Mouse (Mus musculus): Measurements from ENCODE around the gene Aldh1a2. TPM values are rescaled to one million over a fixed set of nuclear protein-coding genes. Genes with fewer than 3 reads are reported as not detected.

Aldh1a2 gene
- polyA plus RNA-seq, 1 experiment from 2014 or later = 21.0 TPM

DNA sequence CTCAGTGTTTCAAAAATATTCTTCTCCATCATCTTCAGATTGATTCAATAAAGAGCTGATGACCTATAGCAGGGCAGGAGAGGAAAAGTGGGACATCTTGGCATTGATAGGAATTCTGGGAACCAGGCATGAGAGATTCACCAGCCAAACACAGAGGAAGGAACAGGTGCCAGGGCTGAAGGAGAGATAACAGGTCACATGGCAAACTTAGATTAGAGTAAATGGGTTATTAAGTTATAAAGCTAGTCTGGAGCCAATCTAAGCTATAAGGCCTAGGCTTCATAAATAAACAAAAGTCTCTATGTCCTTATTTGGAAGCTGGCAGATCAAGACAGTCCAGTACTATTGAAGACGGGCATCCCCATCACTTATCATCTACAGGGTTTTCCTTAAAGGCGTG is 29.8 kb upstream of the Aldh1a2 start:
- no peak overlapping the region for H3K9ac ChIP-seq
- ATAC-seq (replicated peaks) = no peak
- H3K4me3 ChIP-seq = no peak overlapping the region
- no peaks in the 10 kb centered on the region for H3K27me3 ChIP-seq (replicated peaks)
- no peak overlapping the region for H3K27ac ChIP-seq
- H3K9me3 ChIP-seq = no peaks in the 10 kb centered on the region
- 87% methylated on average over 2 of the region's 2 CpGs for WGBS
- H3K4me2 ChIP-seq = no peak overlapping the region
- no peaks in the 10 kb centered on the region for H3K36me3 ChIP-seq (replicated peaks)
- H3K4me1 ChIP-seq = peaks cover 5% of the 10 kb centered on the region; the same call in 1 of the 2 replicates

DNA sequence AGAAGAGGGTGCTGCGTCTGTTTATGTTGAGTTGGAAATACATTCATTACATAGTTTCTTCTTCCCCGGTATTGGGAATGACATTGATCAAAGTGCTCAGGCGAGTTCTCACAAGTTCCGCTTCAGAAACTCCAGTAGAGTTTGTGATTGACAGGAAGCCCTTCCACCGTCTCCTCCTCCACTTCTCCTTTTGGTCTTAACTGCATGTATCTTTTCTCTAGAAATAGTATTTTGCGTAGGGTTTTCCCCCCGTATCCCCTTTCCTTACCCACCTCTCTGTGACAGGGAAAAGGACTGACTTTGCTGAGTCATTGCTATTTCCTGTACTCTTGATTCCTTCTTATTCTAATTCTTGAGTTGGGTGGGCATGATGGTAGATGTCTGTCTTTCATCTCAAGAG is 28.2 kb upstream of the Aldh1a2 start:
- H3K36me3 ChIP-seq (replicated peaks) = no peaks in the 10 kb centered on the region
- no peaks in the 10 kb centered on the region for H3K9me3 ChIP-seq
- H3K4me2 ChIP-seq = no peak overlapping the region
- no peaks in the 10 kb centered on the region for H3K27me3 ChIP-seq (replicated peaks)
- H3K27ac ChIP-seq = no peak overlapping the region
- peaks cover 5% of the 10 kb centered on the region; the same call in 1 of the 2 replicates for H3K4me1 ChIP-seq
- 90% methylated on average over 7 of the region's 7 CpGs for WGBS
- no peak overlapping the region for H3K4me3 ChIP-seq
- ATAC-seq (replicated peaks) = no peak
- no peak overlapping the region for H3K9ac ChIP-seq

DNA sequence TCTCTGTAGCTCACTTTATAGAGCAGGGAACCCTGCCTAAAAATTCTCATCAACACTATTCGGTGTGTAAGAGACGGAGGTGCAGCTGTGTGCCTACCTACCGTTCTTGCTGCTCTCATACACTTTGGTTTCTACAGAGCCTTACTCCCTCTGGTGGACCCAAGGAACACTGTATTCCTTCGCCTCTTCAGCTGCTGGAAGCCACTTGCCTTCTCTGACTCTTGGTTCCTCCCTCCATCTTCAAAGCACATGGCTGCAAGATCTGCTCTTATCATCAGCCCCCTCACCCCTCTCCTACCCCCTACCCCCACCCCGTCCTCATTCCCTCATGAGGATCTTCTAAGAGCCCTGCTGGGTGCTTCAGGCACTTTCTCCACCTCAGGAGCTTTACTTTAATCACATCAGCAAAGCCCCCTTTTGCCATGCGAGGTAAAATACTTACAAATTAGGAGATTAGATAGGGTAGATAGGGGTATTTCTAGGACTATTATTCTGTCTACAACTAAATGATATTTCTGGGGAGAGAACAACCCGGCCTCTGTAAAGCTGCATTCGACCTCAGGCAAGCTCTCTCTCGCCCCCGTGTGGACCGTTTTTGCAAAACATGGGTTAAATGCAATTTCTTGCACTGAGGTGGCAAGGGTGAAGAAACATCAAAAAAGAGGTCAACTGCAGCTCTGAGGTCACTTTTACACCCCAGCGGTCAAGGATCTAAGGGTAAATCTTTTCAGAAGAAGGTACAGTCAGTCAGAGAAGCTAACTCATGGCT is 26.8 kb upstream of the Aldh1a2 start:
- H3K27ac ChIP-seq = no peak overlapping the region
- peak; percentile 77 for ATAC-seq (replicated peaks)
- peak overlapping the region; percentile 43 for H3K4me2 ChIP-seq
- H3K36me3 ChIP-seq (replicated peaks) = no peaks in the 10 kb centered on the region
- H3K9ac ChIP-seq = no peak overlapping the region
- peak overlapping the region; percentile 17; the same call in 1 of the 2 replicates for H3K4me3 ChIP-seq
- H3K9me3 ChIP-seq = no peaks in the 10 kb centered on the region
- H3K4me1 ChIP-seq = peaks cover 5% of the 10 kb centered on the region; the same call in 1 of the 2 replicates
- 10% methylated on average over 12 of the region's 12 CpGs for WGBS
- no peaks in the 10 kb centered on the region for H3K27me3 ChIP-seq (replicated peaks)

DNA sequence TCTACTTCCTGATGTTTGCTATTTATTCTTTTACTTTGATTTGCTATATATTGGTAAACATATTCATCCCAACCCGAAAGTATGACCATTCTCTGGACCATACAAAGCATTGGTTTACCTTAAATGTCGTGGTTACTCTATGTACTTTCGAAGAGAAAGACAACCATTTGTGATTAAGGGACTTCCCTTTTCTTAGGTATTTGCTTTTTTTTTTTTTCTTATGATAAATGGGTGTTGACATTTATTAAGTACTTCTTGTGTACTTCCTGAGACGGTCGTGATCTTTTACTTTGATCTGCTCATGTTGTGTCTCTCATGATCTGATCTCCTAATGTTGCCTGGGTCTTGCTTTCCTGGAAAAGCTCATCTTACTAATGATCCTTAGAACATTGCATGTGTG is 16.8 kb upstream of the Aldh1a2 start:
- H3K4me2 ChIP-seq = no peak overlapping the region
- H3K9me3 ChIP-seq = no peaks in the 10 kb centered on the region
- no peak overlapping the region for H3K27ac ChIP-seq
- ATAC-seq (replicated peaks) = no peak
- H3K36me3 ChIP-seq (replicated peaks) = no peaks in the 10 kb centered on the region
- no peak overlapping the region for H3K9ac ChIP-seq
- H3K27me3 ChIP-seq (replicated peaks) = no peaks in the 10 kb centered on the region
- no peak overlapping the region for H3K4me3 ChIP-seq
- no peaks in the 10 kb centered on the region for H3K4me1 ChIP-seq
- WGBS = 89% methylated on average over 5 of the region's 5 CpGs

DNA sequence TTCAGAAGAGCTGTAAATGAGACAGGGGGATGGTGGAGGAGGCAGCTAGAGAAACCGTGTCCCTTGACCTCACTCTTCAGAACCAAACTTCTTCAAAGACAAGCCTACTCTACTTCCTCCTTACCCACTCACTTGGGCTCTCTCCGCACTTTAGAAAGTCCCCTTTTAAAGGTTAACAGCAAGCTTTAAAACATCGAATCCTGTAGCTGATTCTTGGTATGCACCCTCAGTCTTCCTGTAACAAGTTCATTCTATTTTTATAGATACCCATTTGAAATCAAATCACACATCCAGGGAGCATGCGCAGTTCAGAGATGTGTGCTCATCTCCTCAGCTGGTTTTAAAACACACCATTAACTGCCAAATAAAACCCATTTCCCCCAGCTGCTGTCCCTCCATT is 13.3 kb upstream of the Aldh1a2 start:
- Histone ChIP-seq H3K4me1 (no peaks in the 10 kb centered on the region), H3K36me3 (replicated peaks) (no peaks in the 10 kb centered on the region), H3K27ac (no peak overlapping the region), H3K9me3 (no peaks in the 10 kb centered on the region), H3K27me3 (replicated peaks) (no peaks in the 10 kb centered on the region), H3K4me3 (no peak overlapping the region), H3K4me2 (no peak overlapping the region), H3K9ac (no peak overlapping the region)
- 80% methylated on average over 4 of the region's 4 CpGs for WGBS
- no peak for ATAC-seq (replicated peaks)

- Histone ChIP-seq H3K9ac (no peak overlapping the region), H3K27ac (no peak overlapping the region), H3K4me3 (no peak overlapping the region), H3K36me3 (replicated peaks) (no peaks in the 10 kb centered on the region), H3K4me2 (no peak overlapping the region), H3K4me1 (no peaks in the 10 kb centered on the region), H3K27me3 (replicated peaks) (peaks cover 14% of the 10 kb centered on the region), H3K9me3 (no peaks in the 10 kb centered on the region)
- 67% methylated on average over 3 of the region's 3 CpGs for WGBS
- ATAC-seq (replicated peaks) = no peak
Measured at GRCm38 (mm10) chr9:71209299-71209698, 6.3 kb upstream of the Aldh1a2 start.

DNA sequence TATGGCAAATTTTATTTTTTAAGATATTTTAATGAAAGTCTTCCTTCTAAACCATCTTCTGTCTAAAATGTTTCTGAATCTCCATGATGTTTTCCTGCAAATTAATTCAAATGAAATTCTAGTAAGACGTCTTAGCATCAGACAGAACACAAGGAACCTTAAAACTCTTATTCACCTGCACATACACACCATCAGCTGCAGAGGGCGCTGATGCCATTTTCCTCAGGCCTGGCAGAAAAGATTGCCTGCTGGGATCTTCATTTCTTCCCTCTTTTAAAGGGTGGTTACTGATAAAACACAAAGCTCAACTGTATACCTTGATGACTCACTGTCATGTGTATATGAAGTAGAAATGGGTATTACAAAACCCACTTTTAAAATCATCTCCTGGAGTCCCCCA is 4.7 kb upstream of the Aldh1a2 start:
- WGBS = 6% methylated on average over 2 of the region's 2 CpGs

DNA sequence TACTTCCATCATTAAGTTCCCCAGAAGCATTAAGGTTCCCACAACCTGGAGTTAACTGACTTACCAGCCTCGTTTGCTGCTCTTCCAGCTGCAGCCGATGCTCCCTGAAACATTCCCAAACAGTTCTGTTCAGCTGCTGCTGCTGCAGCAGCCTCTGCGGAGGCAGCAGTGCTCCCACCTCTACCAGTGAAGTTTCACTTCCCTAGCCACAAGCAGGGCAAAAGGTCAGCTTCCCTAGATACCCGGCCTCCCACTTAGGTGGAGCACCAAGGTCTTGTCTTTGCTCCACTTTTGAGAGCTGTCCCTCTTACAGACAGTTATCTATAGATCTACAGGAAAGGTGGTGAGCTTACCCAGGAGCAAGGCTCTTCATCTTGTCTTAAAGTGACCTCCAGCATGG is 2.0 kb upstream of the Aldh1a2 start:
- no peak overlapping the region for H3K4me2 ChIP-seq
- H3K27me3 ChIP-seq (replicated peaks) = peaks cover 46% of the 10 kb centered on the region
- H3K4me1 ChIP-seq = peaks cover 15% of the 10 kb centered on the region
- no peak overlapping the region for H3K4me3 ChIP-seq
- no peak overlapping the region for H3K9ac ChIP-seq
- ATAC-seq (replicated peaks) = no peak
- no peaks in the 10 kb centered on the region for H3K9me3 ChIP-seq
- H3K36me3 ChIP-seq (replicated peaks) = no peaks in the 10 kb centered on the region
- H3K27ac ChIP-seq = no peak overlapping the region
- WGBS = 48% methylated on average over 4 of the region's 4 CpGs

More for the DNA sequence above, 4.7 kb upstream of the Aldh1a2 start:
- H3K36me3 ChIP-seq (replicated peaks) = no peaks in the 10 kb centered on the region
- ATAC-seq (replicated peaks) = no peak
- H3K4me2 ChIP-seq = no peak overlapping the region
- no peak overlapping the region for H3K27ac ChIP-seq
- H3K4me3 ChIP-seq = no peak overlapping the region
- peaks cover 28% of the 10 kb centered on the region for H3K27me3 ChIP-seq (replicated peaks)
- no peaks in the 10 kb centered on the region for H3K9me3 ChIP-seq
- H3K9ac ChIP-seq = no peak overlapping the region
- peaks cover 8% of the 10 kb centered on the region for H3K4me1 ChIP-seq

DNA sequence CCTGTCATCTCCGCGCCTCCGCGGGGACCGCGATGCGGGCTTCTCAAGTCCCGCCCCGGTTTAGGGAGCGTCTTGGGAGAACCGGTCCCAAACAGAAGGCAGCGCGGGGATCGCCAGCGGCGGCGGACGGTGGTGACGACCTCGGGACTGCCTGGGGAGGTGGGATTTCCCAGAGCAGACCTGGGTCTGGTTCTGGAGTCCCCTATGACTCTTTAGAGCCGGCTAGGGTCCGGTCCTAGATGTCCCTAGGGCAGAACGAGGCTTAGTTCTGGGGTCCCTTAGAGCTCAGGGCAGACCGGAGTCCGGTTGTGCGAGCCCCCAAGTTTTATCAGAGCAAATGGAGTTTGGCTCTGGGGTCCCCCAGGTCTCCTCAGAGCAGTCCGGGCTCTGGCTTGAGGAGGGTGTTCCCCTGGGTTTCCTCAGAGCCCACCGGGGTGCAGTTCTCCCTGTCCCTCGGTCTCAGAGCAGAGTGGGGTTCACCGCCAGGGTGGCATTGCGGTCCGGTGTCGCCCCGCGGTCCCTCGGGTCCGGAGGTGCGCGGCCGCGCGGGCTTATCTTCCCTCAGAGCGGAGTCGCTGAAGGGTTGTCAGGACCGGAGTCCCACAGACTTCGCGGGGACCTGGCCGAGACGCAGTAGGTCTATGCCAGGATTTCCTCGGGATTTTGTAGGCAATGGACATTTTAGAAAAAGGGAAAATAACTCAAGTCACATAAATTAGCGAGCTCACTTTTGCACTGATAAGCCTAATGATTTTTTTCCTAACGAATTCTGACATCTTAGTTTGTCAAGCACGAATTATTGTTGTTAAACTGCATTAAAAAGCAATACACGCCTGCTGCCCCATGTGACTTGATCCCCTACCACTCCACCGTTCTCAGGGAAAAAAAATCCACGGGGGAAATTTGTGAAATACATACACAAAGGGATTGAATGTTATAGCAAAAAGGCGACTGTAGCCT is 727 bp downstream of the Aldh1a2 start:
- Histone ChIP-seq H3K4me3 (peak overlapping the region; percentile 40), H3K9me3 (no peaks in the 10 kb centered on the region), H3K4me1 (peaks cover 15% of the 10 kb centered on the region), H3K27me3 (replicated peaks) (peaks cover 60% of the 10 kb centered on the region), H3K4me2 (peak overlapping the region; percentile 54), H3K27ac (no peak overlapping the region), H3K36me3 (replicated peaks) (no peaks in the 10 kb centered on the region), H3K9ac (no peak overlapping the region)
- under 1% methylated on average over 57 of the region's 57 CpGs for WGBS
- ATAC-seq (replicated peaks) = peak; percentile 66; the same call in 1 of the 2 replicates

- Histone ChIP-seq H3K27me3 (replicated peaks) (peaks cover 60% of the 10 kb centered on the region), H3K4me2 (no peak overlapping the region), H3K9me3 (no peaks in the 10 kb centered on the region), H3K4me1 (peaks cover 15% of the 10 kb centered on the region), H3K36me3 (replicated peaks) (no peaks in the 10 kb centered on the region), H3K27ac (no peak overlapping the region), H3K9ac (no peak overlapping the region), H3K4me3 (no peak overlapping the region)
- ATAC-seq (replicated peaks) = no peak
- WGBS = 1% methylated on average over 20 of the region's 20 CpGs
Measured at GRCm38 (mm10) chr9:71216996-71217792, 1.6 kb downstream of the Aldh1a2 start.

- Histone ChIP-seq H3K36me3 (replicated peaks) (no peaks in the 10 kb centered on the region), H3K27me3 (replicated peaks) (peaks cover 62% of the 10 kb centered on the region), H3K27ac (no peak overlapping the region), H3K4me1 (peaks cover 15% of the 10 kb centered on the region), H3K9me3 (no peaks in the 10 kb centered on the region), H3K4me3 (no peak overlapping the region), H3K4me2 (no peak overlapping the region), H3K9ac (no peak overlapping the region)
- WGBS = 21% methylated on average over 5 of the region's 5 CpGs
- no peak for ATAC-seq (replicated peaks)
Measured at GRCm38 (mm10) chr9:71217793-71218095, 2.2 kb downstream of the Aldh1a2 start.

- Histone ChIP-seq H3K36me3 (replicated peaks) (no peaks in the 10 kb centered on the region), H3K4me2 (no peak overlapping the region), H3K9ac (no peak overlapping the region), H3K9me3 (no peaks in the 10 kb centered on the region), H3K4me3 (no peak overlapping the region), H3K27me3 (replicated peaks) (peaks cover 49% of the 10 kb centered on the region), H3K27ac (no peak overlapping the region), H3K4me1 (peaks cover 15% of the 10 kb centered on the region)
- ATAC-seq (replicated peaks) = no peak
- WGBS = 62% methylated on average over 4 of the region's 4 CpGs
Measured at GRCm38 (mm10) chr9:71219161-71219560, 3.6 kb downstream of the Aldh1a2 start.

Measured in midbrain, embryonic 15.5 days (tissue).